Mouse (Mus musculus): ENCODE data around the gene Tnnc1.

Tnnc1 gene

GRCm38 (mm10) chr14:31258476-31259050 lies 50.5 kb downstream of the Tnnc1 start:
- no peak for DNase-seq (ENCODE audit: low spot score)

- no peak for DNase-seq (ENCODE audit: low spot score)
Observed at GRCm38 (mm10) chr14:31260374-31260773, 52.3 kb downstream of the Tnnc1 start.

- DNase-seq (ENCODE audit: low spot score): no peak
Observed at GRCm38 (mm10) chr14:31260932-31261331, 52.8 kb downstream of the Tnnc1 start.

All from T-cell, adult 2 months (primary cell).